Mouse (Mus musculus): ENCODE measurements at regions not wholly inside any gene's neighbourhood (a gene's known extent, or its start where the extent isn't known, plus 50 kb on each side); places are given as distances from the start of the nearest gene placed in this dataset.
A peak's percentile ranks its signal among the peaks of the same experiment; 100 is the strongest.

GRCm38 (mm10) chr16:50694045-50694444 is 103.1 kb upstream of the Ccdc54 start:
- Histone ChIP-seq H3K4me3 (ENCODE audit: low read depth, low read length) (no peak overlapping the region), H3K27ac (ENCODE audit: low read depth) (no peak overlapping the region), H3K4me2 (ENCODE audit: low read depth, low read length) (no peak overlapping the region), H3K9ac (replicated peaks; ENCODE audit: low read depth, low read length) (no peak overlapping the region), H3K4me1 (ENCODE audit: control insufficient read depth, insufficient read depth) (no peaks in the 10 kb centered on the region), H3K9me3 (replicated peaks; ENCODE audit: control insufficient read depth, low read length) (no peaks in the 10 kb centered on the region), H3K36me3 (replicated peaks; ENCODE audit: control insufficient read depth, insufficient read depth, low read length) (no peaks in the 10 kb centered on the region), H3K27me3 (ENCODE audit: control insufficient read depth, insufficient read depth, low read length) (no peaks in the 10 kb centered on the region)
- ATAC-seq (ENCODE audit: insufficient read depth, low read depth) (no peak), DNase-seq (ENCODE audit: low spot score) (no peak)
- TF ChIP-seq CTCF (IDR thresholded peaks at IDR 0.05; ENCODE audit: low read depth) (no peak), EP300 (IDR thresholded peaks at IDR 0.05; ENCODE audit: low read depth) (no peak)
- WGBS, result 76% methylated on average over 2 of the region's 2 CpGs

DNA sequence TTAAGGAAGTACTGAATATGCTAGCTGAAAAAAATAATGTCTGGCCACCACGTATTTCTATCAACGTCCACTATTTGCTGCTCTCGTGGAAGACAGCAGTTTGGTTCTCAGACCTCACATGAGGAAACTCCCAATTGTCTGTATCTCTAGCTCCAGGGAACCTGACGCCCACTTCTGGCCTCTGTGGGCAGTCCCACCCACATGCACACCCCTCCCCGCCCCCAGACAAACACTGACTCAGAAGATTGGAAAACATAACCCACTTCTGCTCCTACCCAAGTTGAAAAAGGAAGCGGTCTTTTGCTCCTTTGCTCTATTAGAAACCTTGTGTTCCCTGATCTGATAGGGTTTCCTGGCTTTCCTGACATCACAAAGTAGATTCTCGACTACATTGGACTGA is 99.9 kb upstream of the Ccdc54 start:
- H3K9me3 ChIP-seq (replicated peaks; ENCODE audit: control insufficient read depth, low read length), result no peaks in the 10 kb centered on the region
- DNase-seq (ENCODE audit: low spot score) (no peak), ATAC-seq (ENCODE audit: insufficient read depth, low read depth) (no peak)
- no peaks in the 10 kb centered on the region for H3K27me3 ChIP-seq (ENCODE audit: control insufficient read depth, insufficient read depth, low read length)
- H3K4me3 ChIP-seq (ENCODE audit: low read depth, low read length), result no peak overlapping the region
- H3K4me1 ChIP-seq (ENCODE audit: control insufficient read depth, insufficient read depth), result no peaks in the 10 kb centered on the region
- no peak overlapping the region for H3K4me2 ChIP-seq (ENCODE audit: low read depth, low read length)
- H3K9ac ChIP-seq (replicated peaks; ENCODE audit: low read depth, low read length), result no peak overlapping the region
- H3K27ac ChIP-seq (ENCODE audit: low read depth), result no peak overlapping the region
- WGBS, result 64% methylated on average over 7 of the region's 7 CpGs
- TF ChIP-seq CTCF (IDR thresholded peaks at IDR 0.05; ENCODE audit: low read depth) (no peak), EP300 (IDR thresholded peaks at IDR 0.05; ENCODE audit: low read depth) (no peak)
- no peaks in the 10 kb centered on the region for H3K36me3 ChIP-seq (replicated peaks; ENCODE audit: control insufficient read depth, insufficient read depth, low read length)

DNA sequence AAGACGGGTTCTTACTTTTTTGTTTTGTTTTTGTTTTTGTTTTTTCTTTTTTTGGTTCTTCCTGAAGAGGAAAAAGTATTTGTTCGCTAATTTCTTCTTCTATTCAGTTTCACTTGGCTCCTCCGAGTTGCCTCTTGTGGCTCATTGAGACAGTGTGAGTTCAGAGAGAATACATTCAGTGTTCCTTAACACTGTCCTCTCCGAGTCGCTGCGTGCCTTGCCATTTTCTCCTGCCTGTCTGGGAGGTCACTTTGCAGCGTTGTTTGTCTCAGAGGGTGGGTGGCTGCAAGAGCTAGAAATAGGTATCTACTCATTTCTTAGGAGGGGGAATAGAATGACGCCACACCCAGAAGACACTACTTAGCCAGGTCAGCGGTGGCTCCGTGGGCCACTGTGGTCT is 98.6 kb upstream of the Ccdc54 start:
- H3K27ac ChIP-seq (ENCODE audit: low read depth), result no peak overlapping the region
- H3K36me3 ChIP-seq (replicated peaks; ENCODE audit: control insufficient read depth, insufficient read depth, low read length), result no peaks in the 10 kb centered on the region
- 34% methylated on average over 10 of the region's 10 CpGs for WGBS
- H3K4me2 ChIP-seq (ENCODE audit: low read depth, low read length), result peak overlapping the region; percentile 66
- H3K9ac ChIP-seq (replicated peaks; ENCODE audit: low read depth, low read length), result 0 out of 2 replicates have a peak overlapping the region, but pooled peaks have one; percentile 20
- peak overlapping the region; percentile 58 for H3K4me3 ChIP-seq (ENCODE audit: low read depth, low read length)
- H3K4me1 ChIP-seq (ENCODE audit: control insufficient read depth, insufficient read depth), result no peaks in the 10 kb centered on the region
- no peaks in the 10 kb centered on the region for H3K9me3 ChIP-seq (replicated peaks; ENCODE audit: control insufficient read depth, low read length)
- 0 out of 2 replicates have a peak, but pooled peaks have one; percentile 51 for ATAC-seq (ENCODE audit: insufficient read depth, low read depth)
- DNase-seq (ENCODE audit: low spot score), result no peak
- TF ChIP-seq CTCF (IDR thresholded peaks at IDR 0.05; ENCODE audit: low read depth), result no peak
- TF ChIP-seq EP300 (IDR thresholded peaks at IDR 0.05; ENCODE audit: low read depth), result no peak
- H3K27me3 ChIP-seq (ENCODE audit: control insufficient read depth, insufficient read depth, low read length), result no peaks in the 10 kb centered on the region

DNA sequence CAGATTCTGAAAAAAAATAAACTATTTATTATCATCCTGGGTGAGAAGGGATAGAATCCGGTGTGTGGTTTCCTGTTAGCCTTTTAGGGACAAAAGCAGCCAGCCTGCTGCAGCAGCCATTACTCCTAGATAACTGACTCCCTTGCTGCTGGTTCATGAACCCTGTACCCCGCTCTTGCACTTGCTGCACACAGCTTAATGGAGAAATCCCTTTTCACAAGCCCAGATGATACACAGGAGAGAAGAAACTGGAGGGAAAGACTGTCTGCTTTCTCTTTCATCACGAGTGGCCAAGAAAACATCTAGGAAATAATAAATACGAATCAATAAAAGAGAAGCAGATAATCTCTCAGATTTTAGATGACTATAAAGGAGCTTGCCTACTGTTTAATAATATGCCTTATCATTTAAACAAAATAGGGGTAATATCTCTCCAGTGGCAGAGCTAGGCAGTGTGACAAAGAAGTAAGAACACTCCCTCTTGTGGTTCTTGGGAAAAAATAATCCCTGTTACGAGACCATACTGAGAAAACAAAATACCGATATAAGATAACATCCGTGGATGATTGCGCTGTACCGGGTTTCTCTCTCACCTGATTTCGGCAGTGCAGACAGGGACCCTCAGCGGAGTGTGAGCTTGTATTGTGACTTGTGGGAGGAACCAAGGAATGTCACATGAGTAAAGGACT is 98.0 kb upstream of the Ccdc54 start:
- H3K9me3 ChIP-seq (replicated peaks; ENCODE audit: control insufficient read depth, low read length), result no peaks in the 10 kb centered on the region
- no peak overlapping the region for H3K27ac ChIP-seq (ENCODE audit: low read depth)
- H3K4me1 ChIP-seq (ENCODE audit: control insufficient read depth, insufficient read depth), result no peaks in the 10 kb centered on the region
- peak overlapping the region; percentile 66 for H3K4me2 ChIP-seq (ENCODE audit: low read depth, low read length)
- DNase-seq (ENCODE audit: low spot score), result peak; percentile 26
- ATAC-seq (ENCODE audit: insufficient read depth, low read depth), result no peak
- no peaks in the 10 kb centered on the region for H3K27me3 ChIP-seq (ENCODE audit: control insufficient read depth, insufficient read depth, low read length)
- H3K4me3 ChIP-seq (ENCODE audit: low read depth, low read length), result peak overlapping the region; percentile 58
- TF ChIP-seq CTCF (IDR thresholded peaks at IDR 0.05; ENCODE audit: low read depth), result peak; percentile 35; the same call in 1 of the 2 replicates
- TF ChIP-seq EP300 (IDR thresholded peaks at IDR 0.05; ENCODE audit: low read depth), result no peak
- 28% methylated on average over 11 of the region's 11 CpGs for WGBS
- 0 out of 2 replicates have a peak overlapping the region, but pooled peaks have one; percentile 20 for H3K9ac ChIP-seq (replicated peaks; ENCODE audit: low read depth, low read length)
- H3K36me3 ChIP-seq (replicated peaks; ENCODE audit: control insufficient read depth, insufficient read depth, low read length), result no peaks in the 10 kb centered on the region

- Histone ChIP-seq H3K36me3 (replicated peaks; ENCODE audit: control insufficient read depth, insufficient read depth, low read length) (no peaks in the 10 kb centered on the region), H3K4me1 (ENCODE audit: control insufficient read depth, insufficient read depth) (no peaks in the 10 kb centered on the region), H3K27ac (ENCODE audit: low read depth) (no peak overlapping the region), H3K4me3 (ENCODE audit: low read depth, low read length) (no peak overlapping the region), H3K9ac (replicated peaks; ENCODE audit: low read depth, low read length) (no peak overlapping the region), H3K27me3 (ENCODE audit: control insufficient read depth, insufficient read depth, low read length) (no peaks in the 10 kb centered on the region), H3K4me2 (ENCODE audit: low read depth, low read length) (no peak overlapping the region), H3K9me3 (replicated peaks; ENCODE audit: control insufficient read depth, low read length) (no peaks in the 10 kb centered on the region)
- no peak for TF ChIP-seq CTCF (IDR thresholded peaks at IDR 0.05; ENCODE audit: low read depth)
- no peak for TF ChIP-seq EP300 (IDR thresholded peaks at IDR 0.05; ENCODE audit: low read depth)
- 84% methylated on average over 6 of the region's 6 CpGs for WGBS
- no peak for DNase-seq (ENCODE audit: low spot score)
- ATAC-seq (ENCODE audit: insufficient read depth, low read depth), result no peak
Measured at GRCm38 (mm10) chr16:50679698-50680097, 88.7 kb upstream of the Ccdc54 start.

GRCm38 (mm10) chr16:50673339-50673738 is 82.4 kb upstream of the Ccdc54 start:
- ATAC-seq (ENCODE audit: insufficient read depth, low read depth) (no peak), DNase-seq (ENCODE audit: low spot score) (no peak)
- Histone ChIP-seq H3K4me1 (ENCODE audit: control insufficient read depth, insufficient read depth) (no peaks in the 10 kb centered on the region), H3K27ac (ENCODE audit: low read depth) (no peak overlapping the region), H3K9ac (replicated peaks; ENCODE audit: low read depth, low read length) (no peak overlapping the region), H3K4me2 (ENCODE audit: low read depth, low read length) (no peak overlapping the region), H3K27me3 (ENCODE audit: control insufficient read depth, insufficient read depth, low read length) (no peaks in the 10 kb centered on the region), H3K4me3 (ENCODE audit: low read depth, low read length) (no peak overlapping the region), H3K9me3 (replicated peaks; ENCODE audit: control insufficient read depth, low read length) (no peaks in the 10 kb centered on the region), H3K36me3 (replicated peaks; ENCODE audit: control insufficient read depth, insufficient read depth, low read length) (no peaks in the 10 kb centered on the region)
- TF ChIP-seq EP300 (IDR thresholded peaks at IDR 0.05; ENCODE audit: low read depth), result no peak
- TF ChIP-seq CTCF (IDR thresholded peaks at IDR 0.05; ENCODE audit: low read depth), result no peak
- WGBS, result 70% methylated on average over 5 of the region's 5 CpGs

Data from heart, postnatal 0 days (tissue).